Mouse (Mus musculus): ENCODE results near the gene Isx.

- TF ChIP-seq CTCF (IDR thresholded peaks at IDR 0.05; ENCODE audit: low read depth) (no peak), EP300 (IDR thresholded peaks at IDR 0.05; ENCODE audit: low read depth) (no peak)
Observed at GRCm38 (mm10) chr8:74896302-74896701, 23.3 kb downstream of the Isx start.

All from liver, postnatal 0 days (tissue).